Mouse (Mus musculus) CH12.LX (cell line): ENCODE results near the gene Tmem11.

Experiments
- CHD2 ChIP-seq: IDR thresholded peaks from 2 replicates; pipeline ENCODE4 v1.6.1; 2011; ENCODE audit warnings: low read length, improper control_type of control experiment
- CTCF ChIP-seq, 2 experiments: IDR thresholded peaks in 1 of 2; conservative IDR thresholded peaks in 1 of 2; 2 replicates each; pipeline ENCODE4 v1.5.1; 2011 to 2012; ENCODE audit warnings: low read depth in 2 of 2, low read length in 2 of 2, improper control_type of control experiment in 1 of 2, inconsistent platforms in 1 of 2, mild to moderate bottlenecking in 1 of 2, moderate library complexity in 1 of 2
- ELF1 ChIP-seq: IDR thresholded peaks from 2 replicates; pipeline ENCODE4 v1.6.1; 2014; ENCODE audit warnings: low read depth, mild to moderate bottlenecking, inconsistent platforms, low read length, improper control_type of control experiment
- ETS1 ChIP-seq: conservative IDR thresholded peaks from 2 replicates; pipeline ENCODE4 v1.6.1; 2012; ENCODE audit warnings: low read depth, mild to moderate bottlenecking, inconsistent platforms, low read length, improper control_type of control experiment, moderate library complexity
- JUND ChIP-seq: conservative IDR thresholded peaks from 2 replicates; pipeline ENCODE4 v1.6.1; 2011; ENCODE audit warnings: low read depth, low read length, improper control_type of control experiment
- MAFK ChIP-seq: IDR thresholded peaks from 2 replicates; pipeline ENCODE4 v1.6.1; 2011; ENCODE audit warnings: low read length, improper control_type of control experiment; ENCODE audit not compliant: insufficient replicate concordance
- MAX ChIP-seq: IDR thresholded peaks from 2 replicates; pipeline ENCODE4 v1.6.1; 2011; ENCODE audit warnings: low read length, improper control_type of control experiment
- MXI1 ChIP-seq: IDR thresholded peaks from 2 replicates; pipeline ENCODE4 v1.6.1; 2011; ENCODE audit warnings: mild to moderate bottlenecking, low read depth, low read length, improper control_type of control experiment
- NELFE ChIP-seq: IDR thresholded peaks from 2 replicates; pipeline ENCODE4 v1.6.1; 2011; ENCODE audit warnings: low read depth, low read length, improper control_type of control experiment
- POLR2A ChIP-seq: IDR thresholded peaks from 2 replicates; pipeline ENCODE4 v1.6.1; 2011; ENCODE audit warnings: low read depth, mild to moderate bottlenecking, improper control_type of control experiment, low read length
- TCF12 ChIP-seq: IDR thresholded peaks from 2 replicates; pipeline ENCODE4 v1.6.1; 2014; ENCODE audit warnings: low read depth, mild to moderate bottlenecking, inconsistent platforms, low read length, improper control_type of control experiment
- USF1 ChIP-seq: IDR thresholded peaks from 2 replicates; pipeline ENCODE4 v1.6.1; 2014; ENCODE audit warnings: low read depth, mild to moderate bottlenecking, inconsistent platforms, low read length, improper control_type of control experiment
- ZNF384 ChIP-seq: IDR thresholded peaks from 2 replicates; pipeline ENCODE4 v1.6.1; 2012; ENCODE audit warnings: low read depth, low read length, improper control_type of control experiment, inconsistent platforms

DNA sequence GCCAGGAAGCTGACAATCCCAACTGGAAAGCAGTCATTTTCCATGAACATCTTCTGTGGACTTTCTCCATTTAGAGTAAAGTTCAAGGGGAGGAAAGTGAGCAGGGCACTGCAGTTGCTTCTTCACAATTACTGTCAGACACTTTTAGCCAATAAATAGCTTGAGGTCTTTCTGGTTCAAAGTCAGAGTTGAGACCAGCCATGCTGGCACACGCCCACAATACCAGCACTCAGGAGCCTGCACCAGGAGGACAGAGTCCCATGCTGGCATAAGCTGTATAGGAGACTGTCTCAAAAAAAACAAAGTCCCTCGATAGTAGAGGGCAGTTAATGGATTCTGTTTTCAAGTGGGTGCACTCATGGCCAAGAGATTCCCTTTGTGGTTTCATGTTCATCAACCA is 13.1 kb downstream of the Tmem11 start:
- TF ChIP-seq JUND (no peak), MAFK (no peak), MXI1 (no peak), ETS1 (no peak), CTCF (conservative IDR thresholded peaks at IDR 0.05 in 1 of 2, IDR thresholded peaks at IDR 0.05 in 1 of 2; ENCODE audit: low read depth in 2 of 2, low read length in 2 of 2) (no peak), ELF1 (no peak), NELFE (no peak), CHD2 (no peak), TCF12 (no peak), MAX (no peak), USF1 (no peak), POLR2A (no peak; the same call in 1 of the 2 replicates), ZNF384 (no peak)
